Mouse (Mus musculus): ENCODE results near the gene Nfib. TPM values are rescaled to one million over a fixed set of nuclear protein-coding genes. Genes with fewer than 3 reads are reported as not detected.

Nfib gene
- polyA plus RNA-seq, 1 experiment from 2014 or later, result 204 TPM

GRCm38 (mm10) chr4:82643022-82643733 is 62.4 kb downstream of the Nfib start:
- H3K4me2 ChIP-seq, result no peak overlapping the region
- peak; percentile 66 for ATAC-seq
- H3K4me1 ChIP-seq, result peaks cover 17% of the 10 kb centered on the region
- H3K27me3 ChIP-seq, result no peaks in the 10 kb centered on the region
- 51% methylated on average over 6 of the region's 6 CpGs for WGBS
- H3K4me3 ChIP-seq, result no peak overlapping the region
- H3K9ac ChIP-seq, result no peak overlapping the region
- peak overlapping the region; percentile 44; the same call in 1 of the 2 replicates for H3K27ac ChIP-seq
- no peaks in the 10 kb centered on the region for H3K36me3 ChIP-seq (ENCODE audit: poor library complexity, severe bottlenecking)
- no peaks in the 10 kb centered on the region for H3K9me3 ChIP-seq (replicated peaks)

- Histone ChIP-seq H3K4me1 (peaks cover 28% of the 10 kb centered on the region), H3K9me3 (replicated peaks) (no peaks in the 10 kb centered on the region), H3K27ac (no peak overlapping the region), H3K9ac (no peak overlapping the region), H3K27me3 (no peaks in the 10 kb centered on the region), H3K4me2 (no peak overlapping the region), H3K4me3 (no peak overlapping the region), H3K36me3 (ENCODE audit: poor library complexity, severe bottlenecking) (no peaks in the 10 kb centered on the region)
- WGBS, result 88% methylated on average over 5 of the region's 5 CpGs
- no peak for ATAC-seq
Measured at GRCm38 (mm10) chr4:82641066-82641680, 64.4 kb downstream of the Nfib start.

GRCm38 (mm10) chr4:82638251-82638650 is 67.3 kb downstream of the Nfib start:
- Histone ChIP-seq H3K9me3 (replicated peaks) (no peaks in the 10 kb centered on the region), H3K27me3 (no peaks in the 10 kb centered on the region), H3K9ac (no peak overlapping the region), H3K4me3 (no peak overlapping the region), H3K27ac (no peak overlapping the region), H3K36me3 (ENCODE audit: poor library complexity, severe bottlenecking) (no peaks in the 10 kb centered on the region), H3K4me2 (no peak overlapping the region), H3K4me1 (peaks cover 16% of the 10 kb centered on the region)
- 91% methylated on average over 9 of the region's 9 CpGs for WGBS
- ATAC-seq, result no peak

DNA sequence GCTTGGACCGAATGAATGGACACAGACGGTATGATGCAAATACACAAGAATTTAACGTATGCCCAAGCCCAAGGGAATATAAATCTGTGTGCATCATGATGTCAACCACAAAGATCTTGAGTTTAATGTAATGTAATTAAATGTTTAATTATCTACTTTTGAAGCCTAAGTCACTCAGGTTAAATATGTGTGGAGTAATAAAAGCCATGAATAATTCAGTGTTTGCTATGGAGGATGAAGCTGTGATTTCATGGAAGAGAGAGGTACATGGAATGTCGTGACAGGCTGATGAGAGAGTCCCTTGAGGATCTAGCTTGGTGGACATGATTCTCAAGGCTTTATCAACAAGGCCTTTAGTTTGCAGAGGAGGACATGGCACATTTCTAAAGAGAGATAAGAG is 67.9 kb downstream of the Nfib start:
- WGBS, result 64% methylated on average over 4 of the region's 4 CpGs
- Histone ChIP-seq H3K27ac (peak overlapping the region; percentile 15; the same call in 1 of the 2 replicates), H3K4me2 (no peak overlapping the region), H3K9ac (no peak overlapping the region), H3K9me3 (replicated peaks) (no peaks in the 10 kb centered on the region), H3K27me3 (no peaks in the 10 kb centered on the region), H3K4me3 (no peak overlapping the region), H3K4me1 (peaks cover 11% of the 10 kb centered on the region; the same call in 1 of the 2 replicates), H3K36me3 (ENCODE audit: poor library complexity, severe bottlenecking) (no peaks in the 10 kb centered on the region)
- no peak for ATAC-seq

DNA sequence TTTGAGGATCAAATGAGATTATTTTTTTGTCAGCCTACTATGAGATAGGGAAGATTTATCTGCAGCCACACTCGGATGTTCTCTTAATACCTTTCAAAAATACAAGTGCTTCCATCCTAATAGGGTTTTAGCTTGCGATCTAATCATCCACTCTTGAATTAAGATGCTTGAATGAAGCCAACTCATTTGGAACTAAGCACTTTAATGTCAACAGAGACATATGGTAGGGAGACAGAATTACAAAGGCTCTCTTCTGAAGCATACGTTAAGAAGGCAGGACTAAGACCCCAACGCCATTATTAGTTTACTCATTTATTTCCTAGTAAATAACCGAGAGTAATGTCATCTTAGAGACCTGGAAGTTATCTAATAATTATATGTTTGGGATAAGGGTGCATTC is 68.9 kb downstream of the Nfib start:
- Histone ChIP-seq H3K9ac (no peak overlapping the region), H3K9me3 (replicated peaks) (no peaks in the 10 kb centered on the region), H3K4me3 (no peak overlapping the region), H3K36me3 (ENCODE audit: poor library complexity, severe bottlenecking) (no peaks in the 10 kb centered on the region), H3K4me2 (no peak overlapping the region), H3K27ac (0 out of 2 replicates have a peak overlapping the region, but pooled peaks have one; percentile 60), H3K4me1 (peaks cover 11% of the 10 kb centered on the region; the same call in 1 of the 2 replicates), H3K27me3 (no peaks in the 10 kb centered on the region)
- 20% methylated on average over 5 of the region's 5 CpGs for WGBS
- ATAC-seq, result 0 out of 2 replicates have a peak, but pooled peaks have one; percentile 33

GRCm38 (mm10) chr4:82635881-82636280 is 69.7 kb downstream of the Nfib start:
- H3K27me3 ChIP-seq, result no peaks in the 10 kb centered on the region
- H3K4me2 ChIP-seq, result no peak overlapping the region
- H3K9ac ChIP-seq, result no peak overlapping the region
- 0 out of 2 replicates have a peak, but pooled peaks have one; percentile 8 for ATAC-seq
- H3K9me3 ChIP-seq (replicated peaks), result no peaks in the 10 kb centered on the region
- peaks cover 11% of the 10 kb centered on the region; the same call in 1 of the 2 replicates for H3K4me1 ChIP-seq
- H3K4me3 ChIP-seq, result no peak overlapping the region
- H3K36me3 ChIP-seq (ENCODE audit: poor library complexity, severe bottlenecking), result no peaks in the 10 kb centered on the region
- peak overlapping the region; percentile 60; the same call in 1 of the 2 replicates for H3K27ac ChIP-seq
- 38% methylated on average over 5 of the region's 5 CpGs for WGBS

GRCm38 (mm10) chr4:82635118-82635517 is 70.4 kb downstream of the Nfib start:
- ATAC-seq, result no peak
- Histone ChIP-seq H3K27ac (no peak overlapping the region), H3K9ac (no peak overlapping the region), H3K4me1 (peaks cover 11% of the 10 kb centered on the region; the same call in 1 of the 2 replicates), H3K4me2 (no peak overlapping the region), H3K4me3 (no peak overlapping the region), H3K9me3 (replicated peaks) (no peaks in the 10 kb centered on the region), H3K36me3 (ENCODE audit: poor library complexity, severe bottlenecking) (no peaks in the 10 kb centered on the region), H3K27me3 (no peaks in the 10 kb centered on the region)
- WGBS, result 96% methylated on average over 11 of the region's 11 CpGs

- Histone ChIP-seq H3K27me3 (no peaks in the 10 kb centered on the region), H3K4me3 (no peak overlapping the region), H3K9ac (no peak overlapping the region), H3K4me2 (no peak overlapping the region), H3K27ac (no peak overlapping the region), H3K36me3 (ENCODE audit: poor library complexity, severe bottlenecking) (no peaks in the 10 kb centered on the region), H3K9me3 (replicated peaks) (no peaks in the 10 kb centered on the region), H3K4me1 (peaks cover 11% of the 10 kb centered on the region; the same call in 1 of the 2 replicates)
- 71% methylated on average over 7 of the region's 7 CpGs for WGBS
- ATAC-seq, result no peak
Measured at GRCm38 (mm10) chr4:82634365-82634764, 71.2 kb downstream of the Nfib start.

DNA sequence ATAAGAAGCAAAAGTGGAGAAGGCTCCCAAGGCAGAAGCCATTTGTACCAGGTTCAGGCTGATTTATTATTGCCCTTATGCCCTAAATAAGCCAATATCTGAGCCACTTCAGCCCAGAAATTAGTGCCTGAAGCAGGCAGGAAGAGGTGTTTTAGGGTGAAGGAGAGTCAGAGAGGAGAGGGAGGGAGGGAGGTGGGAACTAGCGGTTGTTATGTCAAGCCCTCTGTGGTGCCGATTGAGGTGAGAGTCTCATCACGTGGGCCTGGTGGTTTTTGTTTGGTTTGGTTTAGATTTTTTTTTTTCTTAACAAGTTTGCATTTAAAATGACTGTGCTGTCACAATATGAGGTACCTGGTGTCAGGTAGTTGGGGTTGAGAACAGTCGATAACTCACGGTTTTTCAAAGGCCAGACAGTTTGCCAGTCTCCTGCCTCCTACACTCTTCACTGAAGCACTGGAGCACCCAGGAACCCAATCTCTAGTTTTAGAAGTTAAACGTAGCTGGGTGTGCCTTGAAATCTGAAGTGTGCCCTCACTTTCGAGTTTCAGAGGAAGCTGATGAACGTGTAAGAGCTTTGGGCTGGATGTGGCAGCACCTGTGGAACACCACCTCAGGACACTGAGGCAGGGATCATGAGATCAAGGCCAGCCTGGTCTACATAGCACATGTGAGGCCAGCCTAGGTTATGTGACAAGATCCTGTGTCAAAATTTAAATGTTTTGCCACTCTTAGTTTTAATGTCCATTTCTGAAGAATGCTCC is 81.1 kb downstream of the Nfib start:
- ATAC-seq, result no peak
- no peak overlapping the region for H3K27ac ChIP-seq
- H3K4me1 ChIP-seq, result peaks cover 46% of the 10 kb centered on the region
- no peak overlapping the region for H3K9ac ChIP-seq
- H3K36me3 ChIP-seq (ENCODE audit: poor library complexity, severe bottlenecking), result no peaks in the 10 kb centered on the region
- no peak overlapping the region for H3K4me2 ChIP-seq
- no peaks in the 10 kb centered on the region for H3K27me3 ChIP-seq
- 87% methylated on average over 8 of the region's 8 CpGs for WGBS
- no peaks in the 10 kb centered on the region for H3K9me3 ChIP-seq (replicated peaks)
- H3K4me3 ChIP-seq, result no peak overlapping the region

- Histone ChIP-seq H3K4me1 (peaks cover 52% of the 10 kb centered on the region), H3K4me3 (no peak overlapping the region), H3K27ac (peak overlapping the region; percentile 93), H3K36me3 (ENCODE audit: poor library complexity, severe bottlenecking) (no peaks in the 10 kb centered on the region), H3K9ac (no peak overlapping the region), H3K9me3 (replicated peaks) (no peaks in the 10 kb centered on the region), H3K27me3 (no peaks in the 10 kb centered on the region), H3K4me2 (no peak overlapping the region)
- no peak for ATAC-seq
- WGBS, result 96% methylated on average over 4 of the region's 4 CpGs
Measured at GRCm38 (mm10) chr4:82623835-82624234, 81.7 kb downstream of the Nfib start.

DNA sequence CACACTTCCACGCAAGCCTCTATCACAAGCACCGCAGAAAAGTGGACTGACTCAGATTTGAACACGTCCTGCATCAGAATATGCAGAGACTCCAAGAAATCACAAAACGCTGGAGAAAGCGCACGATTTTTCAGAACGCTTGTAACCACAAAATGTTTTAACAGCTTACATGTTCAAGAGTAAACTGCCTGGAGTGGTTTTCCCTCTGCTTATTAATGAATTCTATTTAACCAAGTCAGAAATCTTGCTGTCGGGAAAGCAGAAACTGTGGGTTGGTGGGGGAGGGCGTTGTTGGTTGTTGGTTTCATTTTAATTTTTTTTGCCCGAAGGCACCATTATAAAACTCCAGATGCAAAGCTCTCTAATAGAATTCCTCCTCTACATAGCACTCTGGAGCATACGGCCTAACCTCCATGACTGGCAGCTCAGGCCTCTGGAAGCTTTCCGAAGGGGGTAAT is 82.4 kb downstream of the Nfib start:
- H3K4me1 ChIP-seq, result peaks cover 60% of the 10 kb centered on the region
- 66% methylated on average over 12 of the region's 12 CpGs for WGBS
- H3K36me3 ChIP-seq (ENCODE audit: poor library complexity, severe bottlenecking), result no peaks in the 10 kb centered on the region
- H3K27ac ChIP-seq, result peak overlapping the region; percentile 93
- no peak overlapping the region for H3K4me3 ChIP-seq
- no peak overlapping the region for H3K4me2 ChIP-seq
- no peaks in the 10 kb centered on the region for H3K27me3 ChIP-seq
- no peak; the same call in 1 of the 2 replicates for ATAC-seq
- H3K9ac ChIP-seq, result no peak overlapping the region
- no peaks in the 10 kb centered on the region for H3K9me3 ChIP-seq (replicated peaks)
